Mouse (Mus musculus): ENCODE data around the gene Tmem184b.
A peak's percentile ranks its signal among the peaks of the same experiment; 100 is the strongest.

Tmem184b gene

GRCm38 (mm10) chr15:79342641-79343337 lies 60.6 kb downstream of the Tmem184b start:
- no peak for DNase-seq (ENCODE audit: low read depth)

- no peak for DNase-seq (ENCODE audit: low read depth)
Measured at GRCm38 (mm10) chr15:79338978-79339377, 64.4 kb downstream of the Tmem184b start.

GRCm38 (mm10) chr15:79335061-79335655 lies 68.2 kb downstream of the Tmem184b start:
- no peak for DNase-seq (ENCODE audit: low read depth)

GRCm38 (mm10) chr15:79333409-79333808 lies 70.0 kb downstream of the Tmem184b start:
- no peak for DNase-seq (ENCODE audit: low read depth)

- DNase-seq (ENCODE audit: low read depth), result no peak
Measured at GRCm38 (mm10) chr15:79330521-79330920, 72.8 kb downstream of the Tmem184b start.

- DNase-seq (ENCODE audit: low read depth), result no peak
Measured at GRCm38 (mm10) chr15:79329979-79330363, 73.4 kb downstream of the Tmem184b start.

- no peak for DNase-seq (ENCODE audit: low read depth)
Measured at GRCm38 (mm10) chr15:79329346-79329978, 73.9 kb downstream of the Tmem184b start.

- peak; percentile 33 for DNase-seq (ENCODE audit: low read depth)
Measured at GRCm38 (mm10) chr15:79328939-79329275, 74.5 kb downstream of the Tmem184b start.

GRCm38 (mm10) chr15:79328058-79328938 lies 75.1 kb downstream of the Tmem184b start, which contains the start of gene Pla2g6:
Gene Pla2g6, minus strand, starts transcription at chr15:79328390.
- peak; percentile 98 for DNase-seq (ENCODE audit: low read depth)

GRCm38 (mm10) chr15:79326971-79327961 lies 76.1 kb downstream of the Tmem184b start:
- peak; percentile 59 for DNase-seq (ENCODE audit: low read depth)

GRCm38 (mm10) chr15:79326264-79326663 lies 77.1 kb downstream of the Tmem184b start:
- no peak for DNase-seq (ENCODE audit: low read depth)

GRCm38 (mm10) chr15:79325742-79326141 lies 77.6 kb downstream of the Tmem184b start:
- DNase-seq (ENCODE audit: low read depth), result no peak

- DNase-seq (ENCODE audit: low read depth), result no peak
Measured at GRCm38 (mm10) chr15:79324373-79324772, 79.0 kb downstream of the Tmem184b start.

GRCm38 (mm10) chr15:79323791-79324155 lies 79.6 kb downstream of the Tmem184b start:
- no peak for DNase-seq (ENCODE audit: low read depth)

- no peak for DNase-seq (ENCODE audit: low read depth)
Measured at GRCm38 (mm10) chr15:79322991-79323790, 80.2 kb downstream of the Tmem184b start.

- peak; percentile 27 for DNase-seq (ENCODE audit: low read depth)
Measured at GRCm38 (mm10) chr15:79322281-79322990, 80.9 kb downstream of the Tmem184b start.

GRCm38 (mm10) chr15:79321733-79322190 lies 81.6 kb downstream of the Tmem184b start:
- peak; percentile 33 for DNase-seq (ENCODE audit: low read depth)

GRCm38 (mm10) chr15:79313848-79314369 lies 89.5 kb downstream of the Tmem184b start:
- DNase-seq (ENCODE audit: low read depth), result no peak

Measured in c-Kit-positive CD71-positive TER-119-negative erythroid progenitor cells, embryonic 14.5 days (primary cell).